Mouse (Mus musculus) intestine, embryonic 16.5 days (tissue): Measurements from ENCODE around the gene Tyk2. TPM values are rescaled to one million over a fixed set of nuclear protein-coding genes. Genes with fewer than 3 reads are reported as not detected.
A peak's percentile ranks its signal among the peaks of the same experiment; 100 is the strongest.

Source experiments
- ATAC-seq: fragments of 200-750 bp; cut with Nextera tagmentation; 2 replicates; pipeline ENCODE4 v1.8.0; 2017; ENCODE audit warnings: moderate TSS enrichment, moderate library complexity
- H3K27ac ChIP-seq: fragments of 300-500 bp; sonication (generic); 2 replicates; pipeline ENCODE4 v1.5.1; 2014; ENCODE audit warnings: mild to moderate bottlenecking, low read length
- H3K27me3 ChIP-seq: fragments of 300-500 bp; sonication (generic); replicated peaks from 2 replicates; pipeline ENCODE4 v1.6.1; 2014; ENCODE audit warnings: low read length, control low read depth, mixed read lengths; ENCODE audit not compliant: control insufficient read depth, insufficient read depth
- H3K36me3 ChIP-seq: fragments of 300-500 bp; sonication (generic); 2 replicates; pipeline ENCODE4 v1.6.1; 2014; ENCODE audit warnings: low read length, control low read depth; ENCODE audit not compliant: control insufficient read depth, insufficient read depth
- H3K4me1 ChIP-seq: fragments of 300-500 bp; sonication (generic); 2 replicates; pipeline ENCODE4 v1.6.1; 2014; ENCODE audit warnings: low read length, control low read depth, mixed read lengths; ENCODE audit not compliant: control insufficient read depth, insufficient read depth
- H3K4me2 ChIP-seq: fragments of 300-500 bp; sonication (generic); 2 replicates; pipeline ENCODE4 v1.6.1; 2014; ENCODE audit warnings: low read depth, low read length, control low read depth
- H3K4me3 ChIP-seq: fragments of 300-500 bp; sonication (generic); 2 replicates; pipeline ENCODE4 v1.5.1; 2014; ENCODE audit warnings: mild to moderate bottlenecking, low read length
- H3K9ac ChIP-seq: fragments of 300-500 bp; sonication (generic); 2 replicates; pipeline ENCODE4 v1.6.1; 2014; ENCODE audit warnings: low read depth, low read length
- H3K9me3 ChIP-seq: fragments of 300-500 bp; sonication (generic); 2 replicates; pipeline ENCODE4 v1.6.1; 2016; ENCODE audit warnings: low read length, control low read depth; ENCODE audit not compliant: control insufficient read depth
- WGBS: fragments of 180-500 bp; shearing (Covaris S2); extraction: QIAGEN DNeasy Blood & Tissue Kit; methylation state at CpG from one replicate; pipeline ENCODE4 v1.1.7; 2014; 5-methylcytosine and 5-hydroxymethylcytosine counted together
- polyA plus RNA-seq: library from polyadenylated mRNA; unstranded; fragments of >200 nt; fragmentation: Nextera tagmentation; extraction: Ambion mirVana; gene quantifications from 2 replicates; pipeline ENCODE4 v1.2.1, GENCODE M21; 2015

Gene Tyk2
- polyA plus RNA-seq, 1 experiment from 2014 or later = 17.0 TPM

DNA sequence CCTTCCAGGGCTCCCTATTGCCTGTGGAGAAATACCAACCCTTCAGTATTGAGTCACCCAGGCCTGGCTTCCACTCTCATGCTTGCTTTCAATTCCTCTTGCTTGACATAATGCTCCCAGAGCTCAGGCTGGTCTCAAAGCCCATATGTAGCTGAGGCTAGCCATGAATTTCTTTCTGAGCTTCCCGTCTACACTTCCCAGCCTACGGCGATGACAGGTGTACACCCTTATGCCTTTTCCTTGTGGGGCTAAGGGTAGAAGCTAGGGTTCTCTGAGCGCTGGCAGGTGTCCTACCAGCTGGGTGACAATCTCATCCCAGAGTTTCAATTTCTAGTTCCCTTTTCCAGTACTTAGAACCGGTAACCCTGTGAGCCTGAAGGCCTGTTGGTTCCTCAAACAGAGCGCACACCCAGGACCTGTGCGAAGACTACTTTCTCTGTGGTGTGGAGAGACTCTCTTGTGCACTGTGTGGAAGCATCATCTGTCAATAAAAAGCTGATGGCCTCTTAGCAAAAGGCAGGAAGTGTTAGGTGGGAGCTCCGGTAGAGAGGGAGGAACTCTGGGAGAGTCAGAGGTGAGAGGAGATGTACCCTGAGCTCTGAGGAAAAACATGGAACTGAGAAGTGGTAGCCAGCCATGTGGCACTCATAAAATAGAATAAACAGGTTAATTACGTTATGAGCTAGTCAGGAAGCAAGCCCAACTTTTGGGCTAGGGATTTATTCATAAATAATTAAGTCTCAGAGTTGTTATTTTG, 5.4 kb downstream of the Tyk2 start:
- Histone ChIP-seq H3K9ac (no peak overlapping the region), H3K27me3 (no peaks in the 10 kb centered on the region), H3K4me2 (no peak overlapping the region), H3K36me3 (peaks cover 7% of the 10 kb centered on the region; the same call in 1 of the 2 replicates), H3K27ac (no peak overlapping the region), H3K4me1 (peaks cover 5% of the 10 kb centered on the region), H3K9me3 (no peaks in the 10 kb centered on the region), H3K4me3 (no peak overlapping the region)
- 85% methylated on average over 9 of the region's 9 CpGs for WGBS
- no peak for ATAC-seq

DNA sequence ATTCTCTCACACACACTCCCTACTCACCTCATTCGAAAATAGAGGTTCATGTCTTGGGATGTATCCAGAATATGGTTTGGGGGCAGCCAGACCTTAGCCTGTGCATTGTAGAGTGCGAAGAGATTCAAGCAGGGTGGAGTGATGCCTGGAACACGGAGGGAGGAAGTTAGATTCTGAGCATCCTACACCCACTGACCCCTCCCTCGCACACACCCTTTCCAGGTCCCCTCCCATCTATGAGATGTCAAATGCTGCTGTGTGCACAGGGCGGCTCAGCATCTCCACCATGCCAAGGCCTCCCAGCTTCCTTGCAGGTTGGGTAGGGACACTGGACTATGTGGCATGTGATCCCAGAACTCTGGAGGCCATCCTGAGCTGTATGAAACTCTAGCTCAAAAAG, 6.2 kb downstream of the Tyk2 start:
- H3K36me3 ChIP-seq = peaks cover 7% of the 10 kb centered on the region; the same call in 1 of the 2 replicates
- 78% methylated on average over 5 of the region's 5 CpGs for WGBS
- no peak overlapping the region for H3K27ac ChIP-seq
- no peaks in the 10 kb centered on the region for H3K27me3 ChIP-seq
- H3K9ac ChIP-seq = no peak overlapping the region
- no peak overlapping the region for H3K4me3 ChIP-seq
- no peak for ATAC-seq
- H3K9me3 ChIP-seq = no peaks in the 10 kb centered on the region
- no peaks in the 10 kb centered on the region for H3K4me1 ChIP-seq
- no peak overlapping the region for H3K4me2 ChIP-seq

- Histone ChIP-seq H3K4me2 (no peak overlapping the region), H3K4me3 (no peak overlapping the region), H3K36me3 (peaks cover 7% of the 10 kb centered on the region; the same call in 1 of the 2 replicates), H3K27me3 (no peaks in the 10 kb centered on the region), H3K9me3 (no peaks in the 10 kb centered on the region), H3K27ac (no peak overlapping the region), H3K4me1 (no peaks in the 10 kb centered on the region), H3K9ac (no peak overlapping the region)
- no peak for ATAC-seq
- 89% methylated on average over 16 of the region's 16 CpGs for WGBS
These were observed 9.6 kb downstream of the Tyk2 start for GRCm38 (mm10) chr9:21121483-21121882.

DNA sequence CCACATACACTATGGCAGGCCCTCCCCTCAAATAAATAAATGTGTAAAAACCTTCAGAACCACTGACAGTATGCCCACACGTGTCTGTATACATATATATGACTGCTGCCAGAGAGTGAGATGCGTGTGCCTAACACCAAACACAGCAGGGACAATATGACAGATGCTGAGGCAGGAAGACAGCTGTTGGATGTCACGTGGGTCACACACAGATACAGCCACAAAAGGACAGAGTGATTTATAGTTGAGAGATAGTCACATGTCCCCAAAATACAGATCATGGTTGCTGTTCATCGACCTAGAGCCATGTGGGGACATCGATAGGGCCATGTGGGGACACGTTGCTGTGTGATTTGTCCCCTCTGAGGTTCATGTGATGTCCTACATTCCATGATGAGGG, 14.0 kb downstream of the Tyk2 start:
- no peak overlapping the region for H3K9ac ChIP-seq
- 0 out of 2 replicates have a peak, but pooled peaks cover 3% of the 10 kb centered on the region for H3K36me3 ChIP-seq
- H3K4me1 ChIP-seq = no peaks in the 10 kb centered on the region
- no peaks in the 10 kb centered on the region for H3K9me3 ChIP-seq
- WGBS = 67% methylated on average over 6 of the region's 6 CpGs
- no peak overlapping the region for H3K4me2 ChIP-seq
- H3K27me3 ChIP-seq = no peaks in the 10 kb centered on the region
- no peak overlapping the region for H3K4me3 ChIP-seq
- no peak for ATAC-seq
- H3K27ac ChIP-seq = no peak overlapping the region

DNA sequence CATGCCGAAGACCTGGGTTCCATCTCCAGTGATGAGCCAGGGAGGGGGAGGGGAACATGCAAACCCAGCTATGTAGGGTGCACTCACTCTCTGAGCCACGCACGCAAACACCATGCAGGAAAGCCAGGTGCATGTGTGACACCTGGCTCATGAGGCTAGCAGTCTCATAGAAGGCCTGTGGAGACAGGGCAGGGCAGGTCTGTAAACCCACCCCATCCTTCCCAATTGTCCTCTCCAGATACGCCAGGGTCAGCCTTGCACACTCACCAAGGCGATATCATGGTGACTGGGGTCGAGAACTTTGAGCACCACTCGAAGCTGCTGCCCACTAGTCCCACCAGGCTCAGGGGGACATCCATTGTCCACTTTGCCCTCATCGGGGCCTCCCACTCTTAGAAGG, 15.9 kb downstream of the Tyk2 start:
- Histone ChIP-seq H3K4me2 (no peak overlapping the region), H3K27ac (no peak overlapping the region), H3K4me3 (no peak overlapping the region), H3K27me3 (no peaks in the 10 kb centered on the region), H3K36me3 (0 out of 2 replicates have a peak, but pooled peaks cover 3% of the 10 kb centered on the region), H3K9me3 (no peaks in the 10 kb centered on the region), H3K4me1 (0 out of 2 replicates have a peak, but pooled peaks cover 4% of the 10 kb centered on the region), H3K9ac (no peak overlapping the region)
- ATAC-seq = no peak
- WGBS = 78% methylated on average over 8 of the region's 8 CpGs

- ATAC-seq = no peak
- Histone ChIP-seq H3K9me3 (no peaks in the 10 kb centered on the region), H3K36me3 (0 out of 2 replicates have a peak, but pooled peaks cover 3% of the 10 kb centered on the region), H3K9ac (no peak overlapping the region), H3K4me2 (no peak overlapping the region), H3K27ac (no peak overlapping the region), H3K27me3 (no peaks in the 10 kb centered on the region), H3K4me3 (no peak overlapping the region), H3K4me1 (0 out of 2 replicates have a peak, but pooled peaks cover 4% of the 10 kb centered on the region)
- 84% methylated on average over 7 of the region's 7 CpGs for WGBS
These were observed 16.9 kb downstream of the Tyk2 start for GRCm38 (mm10) chr9:21114190-21114589.

GRCm38 (mm10) chr9:21113751-21114150, 17.3 kb downstream of the Tyk2 start:
- Histone ChIP-seq H3K4me1 (0 out of 2 replicates have a peak, but pooled peaks cover 4% of the 10 kb centered on the region), H3K4me3 (no peak overlapping the region), H3K9me3 (no peaks in the 10 kb centered on the region), H3K36me3 (0 out of 2 replicates have a peak, but pooled peaks cover 3% of the 10 kb centered on the region), H3K27ac (no peak overlapping the region; the same call in 1 of the 2 replicates), H3K9ac (no peak overlapping the region), H3K4me2 (no peak overlapping the region), H3K27me3 (no peaks in the 10 kb centered on the region)
- ATAC-seq = peak; percentile 77
- 78% methylated on average over 6 of the region's 6 CpGs for whole genome bisulfite sequencing

- no peaks in the 10 kb centered on the region for H3K36me3 ChIP-seq
- H3K27ac ChIP-seq = no peak overlapping the region
- no peaks in the 10 kb centered on the region for H3K9me3 ChIP-seq
- WGBS = 42% methylated on average over 23 of the region's 23 CpGs
- H3K4me2 ChIP-seq = no peak overlapping the region
- 0 out of 2 replicates have a peak, but pooled peaks cover 4% of the 10 kb centered on the region for H3K4me1 ChIP-seq
- peak; percentile 43 for ATAC-seq
- H3K27me3 ChIP-seq = no peaks in the 10 kb centered on the region
- no peak overlapping the region for H3K9ac ChIP-seq
- no peak overlapping the region for H3K4me3 ChIP-seq
These were observed 23.3 kb downstream of the Tyk2 start for GRCm38 (mm10) chr9:21107607-21108237.

DNA sequence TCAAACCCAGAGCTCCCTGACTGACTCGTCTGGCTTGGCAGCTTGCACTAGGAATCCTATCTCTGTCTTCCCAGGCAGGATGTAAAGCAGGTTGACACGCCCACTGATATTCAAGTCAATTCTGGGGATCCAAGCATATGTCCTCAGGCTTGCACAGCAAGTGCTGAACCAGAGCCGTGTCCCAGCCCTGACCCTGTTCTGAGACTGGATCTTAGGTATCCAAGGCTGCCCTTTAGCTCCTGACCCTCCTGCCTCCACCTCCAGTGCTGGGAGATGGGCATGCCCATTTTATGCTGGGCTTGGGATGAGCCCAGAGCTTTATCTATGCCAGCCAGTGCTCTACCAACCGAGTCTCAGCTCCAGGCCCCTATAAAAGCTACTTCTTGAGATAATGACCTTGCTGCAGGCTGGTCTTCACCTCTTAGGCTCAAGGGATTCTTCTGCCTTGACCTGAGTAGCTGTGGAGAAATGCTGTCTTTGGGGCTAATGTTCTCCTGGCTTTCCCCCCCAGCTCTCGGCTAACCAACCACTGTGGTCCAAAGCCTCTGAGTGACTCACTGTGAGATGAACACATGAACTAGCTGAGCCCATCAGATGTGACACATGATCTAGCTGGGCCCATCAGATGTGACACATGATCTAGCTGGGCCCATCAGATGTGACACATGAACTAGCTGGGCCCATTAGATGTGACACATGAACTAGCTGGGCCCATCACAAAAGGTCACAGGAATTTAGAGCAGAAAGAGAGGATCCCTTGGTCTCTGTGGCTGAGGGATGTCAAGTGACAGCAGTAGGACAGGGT, 25.1 kb downstream of the Tyk2 start:
- no peaks in the 10 kb centered on the region for H3K27me3 ChIP-seq
- H3K36me3 ChIP-seq = no peaks in the 10 kb centered on the region
- H3K4me1 ChIP-seq = no peaks in the 10 kb centered on the region
- no peak; the same call in 1 of the 2 replicates for ATAC-seq
- H3K9ac ChIP-seq = no peak overlapping the region
- 72% methylated on average over 5 of the region's 5 CpGs for WGBS
- H3K27ac ChIP-seq = no peak overlapping the region
- no peak overlapping the region for H3K4me3 ChIP-seq
- H3K9me3 ChIP-seq = no peaks in the 10 kb centered on the region
- no peak overlapping the region for H3K4me2 ChIP-seq
